Mouse (Mus musculus): ENCODE data around the gene Braf. TPM values are rescaled to one million over a fixed set of nuclear protein-coding genes. Genes with fewer than 3 reads are reported as not detected.
"Not testable (repeated sequence)": the region's sequence is repeated elsewhere in the genome, so short reads cannot be mapped to it uniquely, and the experiment has no call there.

The Braf gene
- total and polyA plus RNA-seq, 2 experiments from 2014 or later = 12.9 to 42.4 TPM

- Histone ChIP-seq H3K4me3 (ENCODE audit: low read depth, low read length) (no peak overlapping the region), H3K9me3 (ENCODE audit: low read length) (no peaks in the 10 kb centered on the region), H3K36me3 (ENCODE audit: insufficient read depth) (no peaks in the 10 kb centered on the region), H3K27ac (ENCODE audit: low read depth, low read length) (no peak overlapping the region), H3K4me2 (ENCODE audit: low read depth) (no peak overlapping the region), H3K27me3 (ENCODE audit: insufficient read depth, low read length) (no peaks in the 10 kb centered on the region), H3K9ac (no peak overlapping the region), H3K4me1 (ENCODE audit: insufficient read depth) (no peaks in the 10 kb centered on the region)
- ATAC-seq (no peak), DNase-seq (no peak)
- 86% methylated on average over 4 of the region's 4 CpGs for WGBS
- TF ChIP-seq CTCF (IDR thresholded peaks at IDR 0.05; ENCODE audit: low read depth) = no peak
Measured at GRCm38 (mm10) chr6:39705625-39706024, 19.6 kb downstream of the Braf start.

GRCm38 (mm10) chr6:39693126-39693525 lies 32.1 kb downstream of the Braf start:
- Histone ChIP-seq H3K4me2 (ENCODE audit: low read depth) (no peak overlapping the region), H3K9ac (no peak overlapping the region), H3K27me3 (ENCODE audit: insufficient read depth, low read length) (no peaks in the 10 kb centered on the region), H3K4me1 (ENCODE audit: insufficient read depth) (no peaks in the 10 kb centered on the region), H3K4me3 (ENCODE audit: low read depth, low read length) (no peak overlapping the region), H3K36me3 (ENCODE audit: insufficient read depth) (no peaks in the 10 kb centered on the region), H3K27ac (ENCODE audit: low read depth, low read length) (no peak overlapping the region), H3K9me3 (ENCODE audit: low read length) (no peaks in the 10 kb centered on the region)
- 63% methylated on average over 1 of the region's 1 CpGs for WGBS
- DNase-seq (no peak), ATAC-seq (no peak)
- no peak for TF ChIP-seq CTCF (IDR thresholded peaks at IDR 0.05; ENCODE audit: low read depth)

DNA sequence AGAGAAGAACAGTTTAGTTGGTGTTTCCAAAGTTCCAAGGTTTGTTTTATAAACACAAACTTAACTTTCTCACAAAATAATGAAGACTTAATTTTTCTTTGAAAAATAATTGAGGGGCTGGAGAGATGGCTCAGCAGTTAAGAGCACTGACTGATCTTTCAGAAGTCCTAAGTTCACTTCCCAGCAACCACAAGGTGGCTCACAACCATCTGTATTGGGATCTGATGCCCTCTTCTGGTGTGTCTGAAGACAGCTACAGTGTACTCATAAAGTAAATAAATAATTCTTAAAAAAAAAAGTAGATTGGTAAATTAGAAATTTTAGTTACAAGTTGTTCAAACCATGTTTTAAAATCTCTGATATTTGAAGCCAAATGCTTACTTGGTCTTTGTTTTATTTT lies 38.4 kb downstream of the Braf start:
- not testable (repeated sequence) for H3K36me3 ChIP-seq (ENCODE audit: insufficient read depth); H3K4me2 ChIP-seq (ENCODE audit: low read depth); H3K27me3 ChIP-seq (ENCODE audit: insufficient read depth, low read length); H3K9ac ChIP-seq; H3K27ac ChIP-seq (ENCODE audit: low read depth, low read length); ATAC-seq; H3K4me1 ChIP-seq (ENCODE audit: insufficient read depth); H3K4me3 ChIP-seq (ENCODE audit: low read depth, low read length); DNase-seq; H3K9me3 ChIP-seq (ENCODE audit: low read length)

DNA sequence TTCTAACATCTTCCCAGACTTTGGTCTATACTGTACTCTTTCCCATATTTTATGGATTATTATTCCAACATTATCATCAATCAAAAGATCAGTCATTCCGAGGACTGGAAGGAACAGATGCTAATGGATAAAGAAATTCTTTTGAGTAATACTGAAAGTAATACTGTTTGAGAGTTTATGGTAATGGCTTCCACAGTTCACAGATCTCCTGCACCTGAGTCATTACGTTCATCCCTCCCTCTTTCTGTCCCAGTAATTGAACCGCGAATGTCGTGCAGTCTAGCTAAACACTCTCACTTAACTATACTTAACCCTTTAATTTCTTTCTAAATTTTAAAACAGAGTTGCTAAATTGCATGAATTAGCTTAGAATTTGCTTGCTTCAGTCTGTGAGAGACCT lies 43.5 kb downstream of the Braf start:
- no peaks in the 10 kb centered on the region for H3K4me1 ChIP-seq (ENCODE audit: insufficient read depth)
- H3K4me3 ChIP-seq (ENCODE audit: low read depth, low read length) = no peak overlapping the region
- H3K27ac ChIP-seq (ENCODE audit: low read depth, low read length) = no peak overlapping the region
- ATAC-seq (no peak), DNase-seq (no peak)
- no peaks in the 10 kb centered on the region for H3K9me3 ChIP-seq (ENCODE audit: low read length)
- TF ChIP-seq CTCF (IDR thresholded peaks at IDR 0.05; ENCODE audit: low read depth) = no peak
- no peak overlapping the region for H3K9ac ChIP-seq
- WGBS = 55% methylated on average over 5 of the region's 5 CpGs
- peaks cover 4% of the 10 kb centered on the region; the same call in 1 of the 2 replicates for H3K36me3 ChIP-seq (ENCODE audit: insufficient read depth)
- no peak overlapping the region for H3K4me2 ChIP-seq (ENCODE audit: low read depth)
- no peaks in the 10 kb centered on the region for H3K27me3 ChIP-seq (ENCODE audit: insufficient read depth, low read length)

- H3K4me1 ChIP-seq (ENCODE audit: insufficient read depth) = no peaks in the 10 kb centered on the region
- DNase-seq (no peak), ATAC-seq (no peak)
- H3K9ac ChIP-seq = no peak overlapping the region
- TF ChIP-seq CTCF (IDR thresholded peaks at IDR 0.05; ENCODE audit: low read depth) = no peak
- H3K27me3 ChIP-seq (ENCODE audit: insufficient read depth, low read length) = no peaks in the 10 kb centered on the region
- peaks cover 7% of the 10 kb centered on the region; the same call in 1 of the 2 replicates for H3K36me3 ChIP-seq (ENCODE audit: insufficient read depth)
- WGBS = 21% methylated on average over 4 of the region's 4 CpGs
- H3K4me2 ChIP-seq (ENCODE audit: low read depth) = no peak overlapping the region
- no peak overlapping the region for H3K27ac ChIP-seq (ENCODE audit: low read depth, low read length)
- H3K4me3 ChIP-seq (ENCODE audit: low read depth, low read length) = no peak overlapping the region
- no peaks in the 10 kb centered on the region for H3K9me3 ChIP-seq (ENCODE audit: low read length)
Measured at GRCm38 (mm10) chr6:39680524-39680923, 44.7 kb downstream of the Braf start.

- no peak overlapping the region for H3K4me3 ChIP-seq (ENCODE audit: low read depth, low read length)
- no peaks in the 10 kb centered on the region for H3K9me3 ChIP-seq (ENCODE audit: low read length)
- ATAC-seq = no peak
- 93% methylated on average over 1 of the region's 1 CpGs for WGBS
- H3K9ac ChIP-seq = no peak overlapping the region
- no peaks in the 10 kb centered on the region for H3K4me1 ChIP-seq (ENCODE audit: insufficient read depth)
- TF ChIP-seq CTCF (IDR thresholded peaks at IDR 0.05; ENCODE audit: low read depth) = no peak
- H3K27me3 ChIP-seq (ENCODE audit: insufficient read depth, low read length) = no peaks in the 10 kb centered on the region
- no peak overlapping the region for H3K27ac ChIP-seq (ENCODE audit: low read depth, low read length)
- peaks cover 7% of the 10 kb centered on the region; the same call in 1 of the 2 replicates for H3K36me3 ChIP-seq (ENCODE audit: insufficient read depth)
- DNase-seq = no peak
- H3K4me2 ChIP-seq (ENCODE audit: low read depth) = no peak overlapping the region
Measured at GRCm38 (mm10) chr6:39678241-39678640, 47.0 kb downstream of the Braf start.

GRCm38 (mm10) chr6:39675081-39675480 lies 50.2 kb downstream of the Braf start:
- no peaks in the 10 kb centered on the region for H3K9me3 ChIP-seq (ENCODE audit: low read length)
- no peak for DNase-seq
- H3K4me3 ChIP-seq (ENCODE audit: low read depth, low read length) = no peak overlapping the region
- H3K27ac ChIP-seq (ENCODE audit: low read depth, low read length) = no peak overlapping the region
- no peak for ATAC-seq
- WGBS = 84% methylated on average over 7 of the region's 7 CpGs
- no peak overlapping the region for H3K4me2 ChIP-seq (ENCODE audit: low read depth)
- TF ChIP-seq CTCF (IDR thresholded peaks at IDR 0.05; ENCODE audit: low read depth) = no peak
- no peaks in the 10 kb centered on the region for H3K27me3 ChIP-seq (ENCODE audit: insufficient read depth, low read length)
- H3K4me1 ChIP-seq (ENCODE audit: insufficient read depth) = no peaks in the 10 kb centered on the region
- H3K36me3 ChIP-seq (ENCODE audit: insufficient read depth) = peaks cover 7% of the 10 kb centered on the region; the same call in 1 of the 2 replicates
- no peak overlapping the region for H3K9ac ChIP-seq

DNA sequence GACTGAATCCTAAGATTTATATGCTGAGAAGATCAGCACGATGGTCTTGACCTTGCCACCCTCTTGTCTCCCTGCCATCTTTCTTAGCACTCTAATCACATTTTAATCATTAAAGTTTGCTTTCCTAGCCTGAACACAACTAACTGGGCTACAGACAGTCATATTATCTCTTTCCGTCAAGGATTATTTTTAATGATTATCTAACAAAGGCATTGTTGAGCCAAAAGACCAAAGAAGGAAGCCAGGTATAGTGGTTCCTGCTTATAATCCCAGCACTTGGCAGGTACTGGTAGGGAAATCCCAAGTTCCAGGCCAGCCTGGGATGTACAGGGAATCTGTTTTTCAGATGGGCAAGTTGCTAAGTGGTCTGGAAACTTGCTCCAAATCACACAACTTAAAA lies 114.0 kb downstream of the Braf start:
- H3K27me3 ChIP-seq (ENCODE audit: insufficient read depth, low read length) = no peaks in the 10 kb centered on the region
- H3K36me3 ChIP-seq (ENCODE audit: insufficient read depth) = peaks cover 30% of the 10 kb centered on the region
- H3K27ac ChIP-seq (ENCODE audit: low read depth, low read length) = no peak overlapping the region
- no peak for DNase-seq
- H3K9ac ChIP-seq = no peak overlapping the region
- no peak for ATAC-seq
- H3K4me1 ChIP-seq (ENCODE audit: insufficient read depth) = no peaks in the 10 kb centered on the region
- 93% methylated on average over 2 of the region's 2 CpGs for WGBS
- H3K9me3 ChIP-seq (ENCODE audit: low read length) = no peaks in the 10 kb centered on the region
- no peak for TF ChIP-seq CTCF (IDR thresholded peaks at IDR 0.05; ENCODE audit: low read depth)
- H3K4me3 ChIP-seq (ENCODE audit: low read depth, low read length) = no peak overlapping the region
- no peak overlapping the region for H3K4me2 ChIP-seq (ENCODE audit: low read depth)

Measured in forebrain, postnatal 0 days (tissue).